Mouse (Mus musculus) 3134 (cell line): ENCODE data around the gene Dnm3.

Experiments used
- DNase-seq: peaks from one replicate; pipeline ENCODE4 v3.0.0-alpha.2; 2011; ENCODE audit warnings: low spot score; ENCODE audit not compliant: insufficient read length; ENCODE audit errors: extremely low read depth

Gene Dnm3

DNA sequence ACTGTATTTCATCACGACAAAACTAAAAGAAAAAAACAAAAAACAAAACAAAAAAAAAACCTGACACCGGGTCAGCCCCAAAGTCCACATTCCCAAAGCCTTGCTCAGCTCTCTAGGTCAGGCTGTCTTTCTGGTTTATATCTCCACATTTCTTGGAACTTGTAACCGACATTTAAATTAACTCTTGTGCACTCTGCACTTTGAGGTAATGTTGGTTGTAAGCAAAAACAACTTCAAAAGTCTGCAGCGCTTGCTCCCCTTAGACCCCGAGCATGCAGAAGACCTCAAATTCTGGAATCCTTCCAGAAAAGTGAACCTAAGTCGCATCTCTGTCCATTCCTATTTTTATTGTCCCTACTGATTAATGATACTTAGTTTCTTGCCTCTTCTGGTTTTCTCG, 297.4 kb downstream of the Dnm3 start:
- DNase-seq: no peak

- no peak for DNase-seq
Observed at GRCm38 (mm10) chr1:162179401-162179800, 298.4 kb downstream of the Dnm3 start.

- DNase-seq: no peak
Observed at GRCm38 (mm10) chr1:162172806-162173205, 305.0 kb downstream of the Dnm3 start.

DNA sequence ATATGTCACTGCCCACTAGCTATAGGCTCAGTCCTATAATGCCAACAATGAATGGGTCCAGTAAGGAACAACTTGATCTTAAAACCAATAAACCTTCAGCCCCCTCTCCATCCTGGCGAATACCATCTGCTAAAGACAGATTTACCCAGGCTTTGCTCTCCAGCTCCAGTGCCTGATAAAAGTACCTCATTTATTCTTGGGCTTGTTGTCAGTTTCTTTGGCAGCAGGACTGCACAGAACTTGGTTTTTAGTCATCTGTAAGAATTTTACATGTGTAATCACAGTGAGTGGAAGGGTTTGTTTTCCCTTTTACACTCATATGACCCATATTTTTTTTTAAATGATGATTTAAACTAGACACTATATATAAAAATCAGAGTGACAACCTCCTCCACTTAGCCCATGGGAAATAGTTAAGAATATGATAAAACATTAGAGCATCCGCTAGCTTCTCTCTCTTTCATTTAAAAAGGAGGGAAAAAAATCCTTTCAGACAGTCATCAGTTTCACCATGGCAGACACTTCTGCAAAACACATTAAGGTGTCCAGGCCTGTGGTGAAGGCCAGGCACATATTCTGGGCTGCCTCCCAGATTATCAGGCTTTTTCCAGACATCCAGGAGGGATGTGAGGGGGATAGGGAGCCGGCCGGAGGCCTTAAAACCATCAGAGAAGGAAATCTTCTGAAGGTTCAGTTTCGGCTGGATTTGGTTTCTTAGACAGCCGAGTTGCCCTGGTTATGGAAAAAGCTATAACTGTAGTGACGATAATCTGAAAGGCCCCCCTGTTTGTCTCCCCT, 313.9 kb downstream of the Dnm3 start:
- no peak for DNase-seq

DNA sequence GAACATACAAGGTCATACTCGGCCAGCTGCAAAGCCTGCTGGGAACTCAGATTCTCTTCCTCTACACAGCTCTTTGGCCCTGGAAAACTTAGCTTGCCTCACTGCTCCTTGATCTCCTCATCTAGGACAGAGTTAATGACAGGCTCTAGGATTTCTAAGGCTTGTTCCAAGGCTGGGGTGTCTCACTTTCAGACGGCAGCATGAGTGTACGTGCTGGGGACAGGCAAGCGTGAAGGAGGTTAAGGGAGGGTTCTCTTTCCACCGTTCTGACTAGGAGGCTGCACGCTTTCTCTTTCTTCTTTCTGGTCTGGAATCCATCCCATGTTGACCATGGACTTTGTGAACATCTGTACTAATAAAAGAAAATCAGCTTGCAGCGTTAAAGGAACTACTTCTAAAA, 315.2 kb downstream of the Dnm3 start:
- DNase-seq: no peak

- DNase-seq: no peak
Observed at GRCm38 (mm10) chr1:162162249-162162648, 315.6 kb downstream of the Dnm3 start.

- DNase-seq: no peak
Observed at GRCm38 (mm10) chr1:162160718-162161117, 317.1 kb downstream of the Dnm3 start.

DNA sequence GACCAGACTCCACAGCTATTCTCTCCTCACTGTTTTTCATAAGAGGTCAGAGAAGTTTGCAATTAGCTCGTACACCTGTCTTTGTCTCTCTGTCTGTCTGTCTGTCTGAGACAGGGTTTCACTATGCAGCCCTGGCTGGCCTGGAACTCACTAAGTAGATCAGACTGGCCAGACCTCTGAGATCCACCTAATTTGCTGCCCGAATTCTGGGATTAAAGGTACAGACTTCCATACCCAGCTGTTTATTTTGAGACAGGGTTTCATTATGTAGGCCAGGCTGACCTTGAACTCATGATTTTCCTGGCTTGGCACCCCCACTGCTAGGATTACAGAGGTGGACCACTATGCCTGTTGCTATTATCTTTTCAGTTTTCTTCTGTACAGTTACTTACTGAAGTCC, 319.3 kb downstream of the Dnm3 start:
- DNase-seq: no peak

DNA sequence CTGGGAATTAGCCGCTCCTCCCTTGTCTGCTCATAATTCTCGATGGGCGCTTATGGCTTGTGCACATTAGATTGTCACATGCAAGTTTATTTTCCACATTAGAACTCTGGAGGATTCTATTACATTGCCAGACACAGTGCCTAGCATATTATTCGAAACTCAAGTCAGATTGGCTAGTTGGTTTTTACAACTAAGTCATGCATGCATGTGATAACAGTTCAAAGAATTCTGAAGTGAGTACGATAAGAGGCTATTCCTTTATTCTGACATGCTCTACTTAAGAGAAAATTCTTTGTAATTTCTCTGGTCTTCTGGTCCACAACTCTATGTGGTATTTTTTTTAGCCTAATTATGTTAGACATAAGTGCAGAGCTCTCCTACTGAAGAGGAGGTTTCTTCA, 320.2 kb downstream of the Dnm3 start:
- no peak for DNase-seq

- no peak for DNase-seq
Observed at GRCm38 (mm10) chr1:162156873-162157272, 321.0 kb downstream of the Dnm3 start.

DNA sequence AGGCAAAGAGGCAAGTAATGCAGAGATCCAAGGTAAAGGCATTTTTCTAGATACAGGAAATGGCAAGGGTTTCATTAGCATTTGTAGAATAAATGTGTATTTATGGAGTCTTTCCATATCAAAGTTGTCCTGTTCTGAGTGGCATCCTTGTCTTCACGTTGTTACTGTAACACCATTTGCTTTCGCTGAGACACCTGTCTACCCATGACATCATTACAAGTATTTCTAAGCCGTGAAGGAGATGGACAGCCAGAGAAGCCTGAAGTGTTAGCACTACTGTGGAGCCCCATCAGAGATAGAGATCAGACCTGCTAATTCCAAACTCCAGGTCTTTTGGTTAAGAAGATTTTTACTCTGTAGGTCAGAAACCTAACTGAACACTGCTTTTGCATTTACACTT, 322.3 kb downstream of the Dnm3 start:
- DNase-seq: no peak

GRCm38 (mm10) chr1:162153118-162153517, 324.7 kb downstream of the Dnm3 start:
- DNase-seq: no peak

GRCm38 (mm10) chr1:162149730-162150129, 328.1 kb downstream of the Dnm3 start:
- no peak for DNase-seq

DNA sequence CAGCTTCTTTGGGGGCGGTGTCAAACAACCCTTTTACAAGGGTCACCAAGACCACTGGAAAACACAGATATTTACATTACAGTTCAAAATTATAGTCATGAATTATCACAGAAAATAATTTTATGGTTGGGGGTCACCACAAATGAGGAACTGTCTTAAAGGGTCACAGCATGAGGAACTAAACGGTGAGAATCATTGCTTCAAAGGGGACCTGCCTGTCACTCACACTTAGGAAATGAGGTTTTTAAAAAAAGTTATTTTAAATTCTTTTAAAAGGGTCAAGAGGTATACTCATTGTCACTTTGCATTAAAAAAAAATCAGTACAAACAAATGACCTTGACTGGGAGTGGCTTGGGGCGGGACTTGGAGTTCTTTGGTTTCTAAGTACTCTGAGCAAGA, 330.3 kb downstream of the Dnm3 start:
- no peak for DNase-seq

DNA sequence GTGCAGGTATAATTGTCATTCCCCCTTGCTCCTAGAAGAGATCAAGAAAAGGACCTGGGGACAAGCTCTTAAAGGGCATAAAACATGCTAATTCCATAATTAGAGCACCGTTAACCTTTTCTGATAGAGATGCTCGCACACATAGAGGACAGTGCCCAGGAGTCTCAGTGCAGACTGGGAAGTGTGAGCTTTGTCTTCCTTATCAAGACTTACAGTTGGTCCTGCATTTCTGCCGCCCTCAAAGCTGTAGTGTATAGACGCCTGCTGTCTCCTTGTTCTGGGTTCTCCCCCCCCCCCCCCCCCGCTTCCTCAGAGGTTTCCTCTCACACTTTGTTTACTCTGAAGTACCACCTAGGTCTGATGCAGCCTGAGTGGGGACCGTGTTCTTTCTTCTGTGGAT, 332.1 kb downstream of the Dnm3 start:
- DNase-seq: no peak

- no peak for DNase-seq
Observed at GRCm38 (mm10) chr1:162144992-162145391, 332.8 kb downstream of the Dnm3 start.

GRCm38 (mm10) chr1:162143974-162144912, 333.6 kb downstream of the Dnm3 start:
- DNase-seq: no peak

DNA sequence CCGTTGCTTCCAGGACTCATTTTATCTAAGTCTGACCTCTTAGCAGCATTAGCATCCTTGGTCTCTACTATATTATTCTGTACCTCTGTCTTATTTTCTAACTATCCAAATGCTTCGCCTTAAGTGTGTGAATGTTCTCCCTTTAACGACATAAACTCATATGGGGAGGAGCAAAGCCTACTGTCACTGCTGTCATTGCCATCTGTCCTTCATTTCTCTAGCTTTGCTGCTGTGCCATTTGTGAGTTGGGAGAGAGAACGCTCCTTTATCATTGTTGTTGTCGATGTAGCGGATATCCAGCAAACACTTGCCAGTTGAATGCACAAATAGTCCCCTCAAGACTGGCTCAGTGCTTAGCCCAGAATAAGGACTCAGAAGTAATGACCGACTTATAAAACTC, 335.5 kb downstream of the Dnm3 start:
- DNase-seq: no peak

- no peak for DNase-seq
Observed at GRCm38 (mm10) chr1:162136328-162136727, 341.5 kb downstream of the Dnm3 start.

DNA sequence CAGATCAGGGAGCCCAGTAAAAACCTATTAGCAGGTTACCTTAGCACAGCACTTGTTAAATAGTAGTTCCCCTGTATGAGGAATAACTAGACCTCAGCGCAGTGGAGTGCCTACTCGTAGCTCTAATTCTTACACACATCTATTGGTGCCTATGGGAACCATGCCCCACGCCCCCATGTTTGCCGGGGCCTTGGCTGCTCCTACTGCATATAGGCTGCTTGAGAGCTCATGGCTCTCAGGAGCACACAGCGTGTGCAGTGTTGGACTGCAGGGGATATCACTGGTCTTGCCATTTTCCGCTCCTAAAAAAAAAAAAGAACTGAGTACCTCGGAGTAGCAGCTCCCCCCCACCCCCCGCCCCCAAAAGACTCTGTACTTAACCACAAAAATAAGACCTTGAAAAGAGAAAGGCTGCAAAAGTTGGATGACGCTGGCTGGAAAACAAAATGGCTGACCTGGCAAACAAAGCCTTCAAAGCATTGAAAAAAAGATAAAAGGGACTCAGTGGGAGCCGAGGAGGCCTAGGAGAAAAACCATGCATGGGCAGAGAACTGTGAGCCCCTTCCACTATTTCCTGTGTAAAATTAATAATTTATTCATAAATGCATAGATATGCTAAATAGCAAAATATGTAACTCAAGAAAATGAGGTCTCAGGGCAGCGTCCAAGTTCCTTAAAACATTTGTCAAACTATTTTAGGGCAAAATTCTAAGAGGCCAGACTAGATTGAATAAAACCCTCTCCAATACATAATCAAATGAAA, 342.2 kb downstream of the Dnm3 start:
- DNase-seq: no peak

- DNase-seq: no peak
Observed at GRCm38 (mm10) chr1:162134651-162135066, 343.2 kb downstream of the Dnm3 start.
